Mouse (Mus musculus) liver, postnatal 0 days (tissue): ENCODE measurements around the gene Apobec3.

Source experiments
- CTCF ChIP-seq: sonication (generic); IDR thresholded peaks from 2 replicates; pipeline ENCODE4 v1.5.1; 2016; ENCODE audit warnings: antibody characterized with exemption, low read depth
- EP300 ChIP-seq: IDR thresholded peaks from 2 replicates; pipeline ENCODE4 v1.6.1; 2016; ENCODE audit warnings: antibody characterized with exemption, low read depth, mild to moderate bottlenecking

- TF ChIP-seq CTCF (no peak), EP300 (no peak)
These were observed 13.8 kb downstream of the Apobec3 start for GRCm38 (mm10) chr15:79905211-79905610.
